Mouse (Mus musculus) testis, postnatal 10 days (tissue): ENCODE data around the gene Rsph9.

Experiments used
- DNase-seq: peaks from one replicate; pipeline ENCODE4 v3.0.0; 2021; ENCODE audit warnings: low spot score

The Rsph9 gene

GRCm38 (mm10) chr17:46143578-46144423 is at the start of gene Rsph9:
Gene Rsph9 (minus strand): TSS chr17:46144216.
- DNase-seq = peak; percentile 88

- DNase-seq = no peak
These were observed 44.8 kb upstream of the Rsph9 start for GRCm38 (mm10) chr17:46188829-46189228.

- DNase-seq = no peak
These were observed 38.3 kb upstream of the Rsph9 start for GRCm38 (mm10) chr17:46182273-46182672.

GRCm38 (mm10) chr17:46170538-46170937 is 26.5 kb upstream of the Rsph9 start:
- DNase-seq = no peak

DNA sequence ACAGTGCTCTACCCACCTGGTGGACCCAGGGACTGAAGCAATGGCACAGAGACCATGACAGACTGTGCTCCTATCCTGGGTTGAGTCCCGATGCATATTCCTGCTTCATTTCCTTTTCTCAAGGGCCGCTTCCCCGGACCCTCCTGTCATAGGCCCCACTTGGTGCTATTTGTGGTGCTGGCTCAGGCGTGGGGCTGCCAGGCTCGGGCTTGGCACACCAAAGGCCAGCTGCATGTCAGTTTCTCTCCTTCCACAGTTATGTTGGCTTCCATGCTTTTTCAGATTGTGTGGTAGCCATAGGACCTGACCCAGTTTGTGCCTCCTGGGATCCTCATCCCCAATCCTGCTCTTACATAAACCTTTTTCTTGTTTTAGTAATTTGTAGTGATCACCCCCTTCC is 24.8 kb upstream of the Rsph9 start:
- DNase-seq = no peak

DNA sequence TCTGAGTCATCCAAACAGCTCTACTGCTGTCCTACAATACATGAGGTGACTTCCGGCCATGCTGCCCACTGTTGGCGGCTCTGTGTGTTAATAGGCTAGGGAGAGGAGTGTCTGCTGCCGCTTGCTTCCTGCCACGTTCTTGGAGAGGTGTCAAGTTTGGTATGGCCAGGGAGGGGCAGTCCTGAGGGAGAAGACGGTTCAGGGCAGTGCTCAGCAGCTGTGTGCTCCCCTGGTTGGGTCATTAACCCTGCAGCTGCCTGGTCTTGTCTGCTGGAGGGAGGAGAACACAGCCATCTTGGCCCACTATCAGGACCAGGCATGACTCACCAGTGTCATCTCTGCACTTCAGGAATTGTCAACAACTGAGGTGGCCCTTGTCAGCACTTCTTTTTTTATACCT is 24.3 kb upstream of the Rsph9 start:
- no peak for DNase-seq

- peak; percentile 53 for DNase-seq
These were observed 23.0 kb upstream of the Rsph9 start for GRCm38 (mm10) chr17:46167014-46167413.

- DNase-seq = no peak
These were observed 22.3 kb upstream of the Rsph9 start for GRCm38 (mm10) chr17:46166270-46166669.

DNA sequence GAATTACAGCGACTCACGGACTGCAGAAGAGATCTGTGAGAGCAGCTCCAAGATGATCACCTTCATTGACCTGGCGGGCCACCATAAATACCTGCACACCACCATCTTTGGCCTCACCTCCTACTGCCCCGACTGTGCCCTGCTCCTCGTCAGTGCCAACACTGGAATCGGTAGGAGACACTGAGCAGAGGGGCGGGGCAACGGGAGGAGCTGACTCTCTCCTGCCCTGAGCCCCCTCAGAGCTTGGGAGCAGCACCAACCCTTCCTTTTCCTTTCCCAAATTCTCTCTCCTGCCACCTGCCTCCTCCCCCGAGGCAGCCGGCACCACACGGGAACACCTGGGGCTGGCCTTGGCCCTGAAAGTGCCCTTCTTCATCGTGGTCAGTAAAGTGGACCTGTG is 21.4 kb upstream of the Rsph9 start:
- DNase-seq = peak; percentile 54

DNA sequence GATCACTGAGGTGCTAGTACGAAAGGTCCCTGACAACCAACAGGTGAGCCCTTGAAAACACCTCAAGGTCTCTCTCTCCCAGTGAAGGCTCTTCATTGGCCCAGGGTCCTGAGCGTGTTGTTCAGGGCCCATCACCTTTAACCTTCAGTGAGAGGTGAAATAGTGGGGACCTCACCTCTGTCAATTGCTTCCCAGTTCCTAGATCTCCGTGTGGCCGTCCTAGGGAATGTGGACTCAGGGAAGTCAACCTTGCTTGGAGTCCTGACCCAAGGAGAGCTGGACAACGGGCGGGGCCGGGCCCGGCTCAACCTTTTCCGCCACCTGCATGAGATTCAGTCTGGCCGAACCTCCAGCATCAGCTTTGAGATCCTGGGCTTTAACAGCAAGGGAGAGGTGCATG is 20.8 kb upstream of the Rsph9 start:
- DNase-seq = no peak

DNA sequence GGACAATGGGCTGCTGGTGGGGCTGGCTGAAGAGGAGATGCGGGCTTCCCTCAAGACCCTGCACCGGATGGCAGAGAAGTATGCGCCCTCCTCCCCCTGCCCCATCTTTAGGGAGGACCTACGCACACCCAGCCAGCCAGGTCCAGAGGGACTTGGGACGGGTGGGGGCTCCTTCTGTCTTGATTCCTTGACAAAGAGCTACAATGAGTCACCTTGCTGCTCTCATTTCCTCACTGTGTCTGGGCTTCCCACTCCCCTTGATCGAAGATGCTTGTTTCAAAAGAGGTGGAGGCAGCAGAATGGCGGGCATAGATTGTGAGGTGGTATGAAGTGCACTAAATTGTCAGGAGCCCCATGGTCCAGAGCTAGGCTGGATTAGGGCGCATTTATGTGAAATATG is 20.3 kb upstream of the Rsph9 start:
- no peak for DNase-seq

- no peak for DNase-seq
These were observed 19.0 kb upstream of the Rsph9 start for GRCm38 (mm10) chr17:46162951-46163421.

DNA sequence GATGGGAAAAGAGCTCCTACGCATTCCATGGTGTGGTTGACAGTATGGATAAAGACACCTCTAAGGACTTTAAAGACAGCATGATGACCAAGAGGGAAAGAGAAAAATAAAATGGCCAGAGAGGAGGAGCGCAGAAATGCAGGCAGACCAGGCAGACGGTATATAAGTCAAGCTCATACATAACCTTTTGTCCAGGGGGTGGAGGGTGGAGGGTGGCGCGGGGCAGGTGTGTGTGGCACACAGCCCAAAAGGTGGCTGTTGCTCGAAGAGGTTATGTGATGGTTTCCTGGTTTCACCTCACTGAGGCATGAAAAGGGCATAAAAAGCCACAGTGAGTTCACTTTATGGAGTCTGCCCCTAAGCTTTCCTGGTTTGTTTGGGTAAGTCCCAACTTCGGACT is 18.5 kb upstream of the Rsph9 start:
- DNase-seq = no peak

GRCm38 (mm10) chr17:46161710-46162109 is 17.7 kb upstream of the Rsph9 start:
- no peak for DNase-seq

DNA sequence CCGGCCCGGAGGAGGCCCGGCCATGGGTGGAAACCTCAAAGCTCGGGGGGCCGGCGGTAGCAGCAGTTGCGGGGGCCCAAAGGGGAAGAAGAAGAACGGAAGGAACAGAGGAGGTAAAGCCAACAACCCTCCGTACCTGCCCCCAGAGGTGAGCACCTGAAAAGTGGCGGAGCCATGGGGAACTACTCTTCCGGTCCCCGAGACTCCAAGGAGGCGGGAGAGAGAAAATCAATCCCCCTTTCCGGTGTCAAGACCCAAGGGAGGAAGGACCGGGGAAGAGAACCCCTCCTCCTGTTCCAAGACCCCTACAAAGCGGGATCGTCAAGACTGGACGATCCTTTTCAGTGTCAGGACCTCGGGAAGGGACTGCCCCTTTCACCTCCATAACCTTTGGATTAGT is 17.2 kb upstream of the Rsph9 start:
- no peak for DNase-seq

GRCm38 (mm10) chr17:46160686-46161085 is 16.7 kb upstream of the Rsph9 start, which contains the start of gene Gtpbp2:
Gene Gtpbp2 (plus strand): TSS chr17:46161032.
- peak; percentile 95 for DNase-seq

DNA sequence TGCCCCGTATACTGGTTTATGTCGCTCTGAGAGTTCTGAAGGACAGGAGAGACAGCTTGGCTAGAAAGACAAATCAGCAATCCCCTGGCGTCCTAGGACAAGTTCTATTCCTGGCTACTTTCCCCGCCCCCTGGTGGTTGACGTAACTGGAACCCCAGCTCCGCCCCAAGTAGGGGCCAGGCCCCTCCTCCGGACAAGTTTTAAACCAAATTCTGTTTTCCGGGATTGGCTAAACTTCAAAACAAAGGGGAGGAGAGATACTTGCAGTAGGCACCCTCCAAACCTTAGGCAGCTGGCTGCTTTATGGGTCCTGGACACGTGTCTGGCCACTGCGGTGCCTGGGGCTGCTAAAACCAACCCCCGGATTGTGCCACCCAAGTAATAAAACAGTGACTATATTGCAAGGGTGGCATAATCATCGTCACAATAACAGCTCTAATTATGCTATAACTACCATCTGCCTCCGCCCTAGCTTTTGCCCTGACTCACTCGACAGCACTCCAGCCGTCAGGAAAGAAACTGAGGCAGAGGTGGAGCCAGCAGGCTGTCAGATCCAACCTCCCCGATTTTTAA is 16.2 kb upstream of the Rsph9 start:
- peak; percentile 93 for DNase-seq

- DNase-seq = no peak
These were observed 15.2 kb upstream of the Rsph9 start for GRCm38 (mm10) chr17:46159236-46159635.

- no peak for DNase-seq
These were observed 13.1 kb upstream of the Rsph9 start for GRCm38 (mm10) chr17:46157131-46157530.

DNA sequence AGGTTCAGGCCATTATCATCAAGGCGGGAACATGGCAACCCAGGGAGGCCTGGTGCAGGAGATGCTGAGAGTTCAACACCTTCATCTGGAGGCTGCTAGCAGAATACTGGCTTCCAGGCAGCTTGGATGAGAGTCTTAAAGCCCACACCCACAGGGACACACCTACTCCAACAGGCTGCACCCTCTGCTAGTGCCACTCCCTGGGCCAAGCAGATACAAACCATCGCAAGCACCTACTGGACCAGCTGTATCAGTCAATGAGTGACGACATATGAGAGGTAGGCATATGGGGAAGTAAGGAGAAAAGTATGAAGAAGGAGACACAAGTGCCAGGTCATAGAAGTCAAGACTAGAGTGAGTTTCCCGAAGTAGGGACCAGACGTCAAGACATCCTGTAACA is 12.7 kb upstream of the Rsph9 start:
- no peak for DNase-seq

GRCm38 (mm10) chr17:46154336-46154735 is 10.3 kb upstream of the Rsph9 start:
- DNase-seq = no peak

GRCm38 (mm10) chr17:46152847-46153782 is 9.1 kb upstream of the Rsph9 start, which contains the start of gene Mad2l1bp:
Gene Mad2l1bp (minus strand): TSS chr17:46153553.
- DNase-seq = peak; percentile 87
